Mouse (Mus musculus) myocyte (in vitro differentiated cells): ENCODE measurements around the gene Cbwd1. TPM values are rescaled to one million over a fixed set of nuclear protein-coding genes. Genes with fewer than 3 reads are reported as not detected.

Experiments used
- H3K27me3 ChIP-seq: one replicate; pipeline ENCODE4 v1.6.1; 2011; ENCODE audit not compliant: control insufficient read depth, insufficient read depth, insufficient read length
- H3K36me3 ChIP-seq: one replicate; pipeline ENCODE4 v1.6.1; 2011; ENCODE audit not compliant: control insufficient read depth, insufficient read depth
- H3K4me2 ChIP-seq: one replicate; pipeline ENCODE4 v1.6.1; 2011; ENCODE audit warnings: low read depth, control low read depth
- H3K4me3 ChIP-seq: one replicate; pipeline ENCODE4 v1.5.1; 2011; ENCODE audit warnings: mild to moderate bottlenecking, control low read depth, moderate library complexity
- H3K79me2 ChIP-seq: one replicate; pipeline ENCODE4 v1.6.1; 2011; ENCODE audit not compliant: control insufficient read depth, insufficient read depth
- H3ac ChIP-seq: one replicate; pipeline ENCODE4 v1.6.1; 2011; ENCODE audit not compliant: control insufficient read depth, insufficient read length
- CEBPB ChIP-seq: IDR thresholded peaks from 2 replicates; pipeline ENCODE4 v1.6.1; 2011; ENCODE audit warnings: mild to moderate bottlenecking, moderate library complexity; ENCODE audit not compliant: poor library complexity, insufficient read depth, severe bottlenecking
- E2F4 ChIP-seq: IDR thresholded peaks from one replicate; pipeline ENCODE4 v1.6.1; 2011; ENCODE audit warnings: mild to moderate bottlenecking, control low read depth, moderate library complexity; ENCODE audit not compliant: insufficient read depth
- MAX ChIP-seq: IDR thresholded peaks from one replicate; pipeline ENCODE4 v1.6.1; 2011; ENCODE audit warnings: low read depth, mild to moderate bottlenecking, control low read depth
- MYOD1 ChIP-seq, 3 experiments: IDR thresholded peaks; one replicate each; pipeline ENCODE4 v1.6.1; 2011; ENCODE audit warnings: control low read depth in 2 of 3, low read depth in 2 of 3, mild to moderate bottlenecking in 2 of 3, moderate library complexity in 1 of 3; ENCODE audit not compliant: insufficient read length in 2 of 3, control insufficient read depth in 1 of 3
- MYOG ChIP-seq, 3 experiments: IDR thresholded peaks; one replicate each; pipeline ENCODE4 v1.6.1; 2011; ENCODE audit warnings: control low read depth in 2 of 3, low read depth in 2 of 3, mild to moderate bottlenecking in 2 of 3; ENCODE audit not compliant: insufficient read length in 2 of 3, control insufficient read depth in 1 of 3, insufficient read depth in 1 of 3
- POLR2A ChIP-seq: IDR thresholded peaks from one replicate; pipeline ENCODE4 v1.6.1; 2011; ENCODE audit warnings: low read depth, mild to moderate bottlenecking, control low read depth, moderate library complexity; ENCODE audit not compliant: insufficient read length
- POLR2AphosphoS2 ChIP-seq: IDR thresholded peaks from one replicate; pipeline ENCODE4 v1.6.1; 2011; ENCODE audit warnings: low read depth, control low read depth; ENCODE audit not compliant: insufficient read length
- REST ChIP-seq: IDR thresholded peaks from one replicate; pipeline ENCODE4 v1.6.1; 2011; ENCODE audit warnings: mild to moderate bottlenecking, control low read depth, moderate library complexity; ENCODE audit not compliant: insufficient read depth, insufficient read length
- SRF ChIP-seq: IDR thresholded peaks from one replicate; pipeline ENCODE4 v1.6.1; 2011; ENCODE audit warnings: low read depth; ENCODE audit not compliant: control insufficient read depth, insufficient read length
- TCF12 ChIP-seq: IDR thresholded peaks from one replicate; pipeline ENCODE4 v1.6.1; 2011; ENCODE audit warnings: mild to moderate bottlenecking, control low read depth; ENCODE audit not compliant: poor library complexity, insufficient read depth, severe bottlenecking
- TCF3 ChIP-seq: IDR thresholded peaks from one replicate; pipeline ENCODE4 v1.6.1; 2011; ENCODE audit warnings: low read depth, control low read depth; ENCODE audit not compliant: insufficient read length
- USF1 ChIP-seq: IDR thresholded peaks from one replicate; pipeline ENCODE4 v1.6.1; 2011; ENCODE audit warnings: low read depth, mild to moderate bottlenecking, control low read depth, moderate library complexity
- polyA plus RNA-seq: library from polyadenylated mRNA; unstranded; fragments of >200 nt; fragmentation: generic; extraction: Trizol; gene quantifications from one replicate; pipeline ENCODE4 v1.2.1, GENCODE M21; 2012; ENCODE audit warnings: missing spikeins

Gene Cbwd1
- polyA plus RNA-seq, 1 experiment = 9.8 TPM

DNA sequence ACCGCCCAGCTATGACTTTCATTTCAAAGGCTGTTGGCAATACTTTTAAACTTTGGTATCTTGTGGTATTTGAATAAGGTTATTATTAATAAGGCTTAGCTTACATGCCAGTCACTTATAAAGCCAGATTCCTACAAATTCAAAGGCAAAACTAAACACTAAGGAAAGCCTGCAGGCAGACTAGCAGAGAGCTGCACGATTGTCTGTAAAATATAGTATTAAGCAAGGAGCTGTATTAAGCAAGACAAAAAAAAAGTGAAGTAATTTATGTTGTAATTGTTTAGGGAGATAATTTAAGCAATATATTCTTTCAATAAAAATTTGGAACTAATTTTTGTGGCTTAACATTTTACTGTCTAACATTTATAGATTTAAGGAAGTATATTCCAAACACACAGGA lies 5.5 kb upstream of the Cbwd1 start:
- TF ChIP-seq REST (no peak), TCF12 (no peak), MYOG (IDR thresholded peaks at IDR 0.05; ENCODE audit: control insufficient read depth in 1 of 3, insufficient read depth in 1 of 3, insufficient read length in 2 of 3, low read depth in 2 of 3) (no peak), POLR2AphosphoS2 (no peak), SRF (no peak), MYOD1 (IDR thresholded peaks at IDR 0.05; ENCODE audit: control insufficient read depth in 1 of 3, insufficient read length in 2 of 3, low read depth in 2 of 3) (no peak), E2F4 (no peak), MAX (no peak), POLR2A (no peak), USF1 (no peak), CEBPB (no peak), TCF3 (no peak)
- Histone ChIP-seq H3K4me3 (no peak overlapping the region), H3K36me3 (no peaks in the 10 kb centered on the region), H3K4me2 (no peak overlapping the region), H3K27me3 (no peaks in the 10 kb centered on the region), H3ac (no peak overlapping the region), H3K79me2 (no peaks in the 10 kb centered on the region)

DNA sequence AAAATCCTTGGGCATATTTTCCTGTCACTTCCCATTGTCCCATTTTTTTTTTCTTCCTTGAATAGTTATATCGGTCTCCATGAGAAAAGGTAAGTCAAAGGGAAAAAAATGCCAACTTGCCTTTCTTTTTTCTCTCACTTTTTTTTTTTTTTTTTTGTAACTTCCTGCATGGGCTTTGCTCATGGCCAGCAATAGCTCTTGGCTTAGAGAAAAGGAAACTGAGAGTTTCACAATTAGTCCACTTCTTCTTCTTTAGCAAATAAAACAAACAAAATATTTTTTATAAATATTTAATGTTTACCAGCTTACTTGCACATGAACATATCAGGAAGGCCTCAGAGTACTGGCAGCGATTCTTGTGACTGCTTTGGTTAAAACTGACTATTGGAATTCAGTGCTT lies 4.8 kb upstream of the Cbwd1 start:
- no peak overlapping the region for H3K4me3 ChIP-seq
- H3K36me3 ChIP-seq = no peaks in the 10 kb centered on the region
- no peak overlapping the region for H3K4me2 ChIP-seq
- H3K27me3 ChIP-seq = no peaks in the 10 kb centered on the region
- no peak overlapping the region for H3ac ChIP-seq
- H3K79me2 ChIP-seq = no peaks in the 10 kb centered on the region
- TF ChIP-seq MAX = no peak
- no peak for TF ChIP-seq E2F4
- no peak for TF ChIP-seq SRF
- TF ChIP-seq POLR2A = no peak
- TF ChIP-seq MYOD1 (IDR thresholded peaks at IDR 0.05; ENCODE audit: control insufficient read depth in 1 of 3, insufficient read length in 2 of 3, low read depth in 2 of 3) = no peak
- TF ChIP-seq USF1 = no peak
- TF ChIP-seq POLR2AphosphoS2 = no peak
- no peak for TF ChIP-seq MYOG (IDR thresholded peaks at IDR 0.05; ENCODE audit: control insufficient read depth in 1 of 3, insufficient read depth in 1 of 3, insufficient read length in 2 of 3, low read depth in 2 of 3)
- no peak for TF ChIP-seq REST
- no peak for TF ChIP-seq TCF3
- no peak for TF ChIP-seq CEBPB
- TF ChIP-seq TCF12 = no peak

DNA sequence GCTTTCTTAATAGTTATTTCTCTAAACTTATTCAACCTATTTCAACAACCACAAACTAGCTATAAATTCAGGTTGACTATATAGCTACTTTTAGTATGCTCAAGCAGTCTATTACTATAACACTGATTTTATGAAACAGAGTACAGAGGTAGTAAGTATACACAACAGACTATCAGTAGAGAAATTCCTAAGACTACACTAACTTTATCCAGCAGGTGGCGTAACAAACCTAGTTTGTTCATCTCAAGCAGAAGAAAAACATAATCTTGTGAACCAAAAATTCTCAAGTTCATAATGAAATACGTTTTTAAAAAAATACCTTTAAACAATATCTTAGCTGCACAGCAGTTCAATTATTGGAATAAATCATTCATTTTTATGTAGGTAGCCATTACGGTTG lies 2.9 kb downstream of the Cbwd1 start:
- no peak overlapping the region for H3ac ChIP-seq
- H3K4me3 ChIP-seq = no peak overlapping the region
- peaks cover 5% of the 10 kb centered on the region for H3K36me3 ChIP-seq
- no peaks in the 10 kb centered on the region for H3K27me3 ChIP-seq
- H3K79me2 ChIP-seq = no peaks in the 10 kb centered on the region
- TF ChIP-seq POLR2AphosphoS2 (no peak), E2F4 (no peak), MAX (no peak), SRF (no peak), TCF3 (no peak)
- no peak overlapping the region for H3K4me2 ChIP-seq

DNA sequence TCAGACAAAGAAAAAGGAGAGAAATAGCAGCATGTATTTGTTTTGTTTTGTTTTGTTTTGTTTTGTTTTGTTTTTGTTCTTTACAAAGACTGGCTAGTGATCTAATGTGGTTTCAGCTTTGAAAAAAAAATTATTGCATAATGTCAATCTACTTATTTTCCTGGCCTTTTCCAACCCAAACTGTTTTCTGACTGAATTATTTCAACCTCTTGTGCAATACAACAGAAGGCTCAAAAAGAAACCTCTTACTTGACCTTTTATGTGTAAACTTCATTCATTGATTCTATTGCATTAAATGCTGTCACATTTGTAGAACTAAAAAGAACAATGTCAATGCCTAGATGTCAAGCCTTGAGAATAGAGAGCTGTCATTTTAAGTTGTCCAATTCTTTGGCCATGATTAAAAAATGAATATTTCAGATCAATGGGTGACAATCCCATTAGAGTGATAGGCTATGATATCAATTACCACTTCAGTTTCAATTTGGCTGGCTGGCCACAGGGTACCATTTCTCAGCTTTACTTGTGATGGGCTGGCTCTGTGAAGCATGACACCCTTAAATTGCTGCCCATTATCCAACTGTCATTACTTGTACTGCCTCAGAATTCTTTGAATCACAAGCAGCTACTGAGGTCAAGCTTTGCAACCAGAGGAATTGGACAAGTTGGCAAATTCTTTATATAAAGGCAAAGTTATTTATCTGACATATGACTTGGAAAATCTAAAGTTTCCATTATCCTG lies 15.7 kb downstream of the Cbwd1 start:
- Histone ChIP-seq H3K27me3 (no peaks in the 10 kb centered on the region), H3K79me2 (no peaks in the 10 kb centered on the region), H3K4me2 (no peak overlapping the region), H3K36me3 (peaks cover 16% of the 10 kb centered on the region), H3K4me3 (no peak overlapping the region), H3ac (no peak overlapping the region)
- TF ChIP-seq MYOD1 (IDR thresholded peaks at IDR 0.05; ENCODE audit: control insufficient read depth in 1 of 3, insufficient read length in 2 of 3, low read depth in 2 of 3) = no peak
- TF ChIP-seq SRF = no peak
- no peak for TF ChIP-seq MYOG (IDR thresholded peaks at IDR 0.05; ENCODE audit: control insufficient read depth in 1 of 3, insufficient read depth in 1 of 3, insufficient read length in 2 of 3, low read depth in 2 of 3)
- no peak for TF ChIP-seq TCF3
- TF ChIP-seq MAX = no peak
- no peak for TF ChIP-seq POLR2A
- no peak for TF ChIP-seq POLR2AphosphoS2
- TF ChIP-seq TCF12 = no peak
- TF ChIP-seq USF1 = no peak
- no peak for TF ChIP-seq E2F4
- TF ChIP-seq CEBPB = no peak
- TF ChIP-seq REST = no peak
